Mouse (Mus musculus) heart, embryonic 15.5 days (tissue): Measurements from ENCODE around the gene Ubac1. TPM values are rescaled to one million over a fixed set of nuclear protein-coding genes. Genes with fewer than 3 reads are reported as not detected.

Experiments used
- ATAC-seq: fragments of 200-750 bp; cut with Nextera tagmentation; replicated peaks from 2 replicates; pipeline ENCODE4 v1.8.0; 2017; ENCODE audit warnings: low read depth, moderate TSS enrichment; ENCODE audit not compliant: insufficient number of reproducible peaks, insufficient read depth, low FRiP score
- H3K27ac ChIP-seq: fragments of 300-500 bp; sonication (generic); 2 replicates; pipeline ENCODE4 v1.5.1; 2015; ENCODE audit warnings: mild to moderate bottlenecking, inconsistent platforms
- H3K27me3 ChIP-seq: fragments of 300-500 bp; sonication (generic); 2 replicates; pipeline ENCODE4 v1.6.1; 2015; ENCODE audit warnings: inconsistent platforms
- H3K36me3 ChIP-seq: fragments of 300-500 bp; sonication (generic); 2 replicates; pipeline ENCODE4 v1.6.1; 2015; ENCODE audit warnings: mild to moderate bottlenecking, inconsistent platforms
- H3K4me1 ChIP-seq: fragments of 300-500 bp; sonication (generic); replicated peaks from 2 replicates; pipeline ENCODE4 v1.6.1; 2015; ENCODE audit warnings: inconsistent platforms
- H3K4me2 ChIP-seq: fragments of 300-500 bp; sonication (generic); 2 replicates; pipeline ENCODE4 v1.6.1; 2015; ENCODE audit warnings: inconsistent platforms, mild to moderate bottlenecking, moderate library complexity
- H3K4me3 ChIP-seq: fragments of 300-500 bp; sonication (generic); 2 replicates; pipeline ENCODE4 v1.5.1; 2015; ENCODE audit warnings: mild to moderate bottlenecking, inconsistent platforms
- H3K9ac ChIP-seq: fragments of 300-500 bp; sonication (generic); 2 replicates; pipeline ENCODE4 v1.6.1; 2015; ENCODE audit warnings: mild to moderate bottlenecking, inconsistent platforms
- H3K9me3 ChIP-seq: fragments of 300-500 bp; sonication (generic); replicated peaks from 2 replicates; pipeline ENCODE4 v1.6.1; 2016; ENCODE audit warnings: inconsistent platforms
- WGBS: fragments of 180-500 bp; shearing (Covaris S2); methylation state at CpG from one replicate; pipeline ENCODE4 v1.1.7; 2015; ENCODE audit warnings: mixed read lengths; 5-methylcytosine and 5-hydroxymethylcytosine counted together
- polyA plus RNA-seq: library from polyadenylated mRNA; unstranded; fragments of >200 nt; fragmentation: Nextera tagmentation; extraction: Ambion mirVana; gene quantifications from 2 replicates; pipeline ENCODE4 v1.2.1, GENCODE M21; 2015

Gene Ubac1
- polyA plus RNA-seq, 1 experiment from 2014 or later, result 105 TPM

DNA sequence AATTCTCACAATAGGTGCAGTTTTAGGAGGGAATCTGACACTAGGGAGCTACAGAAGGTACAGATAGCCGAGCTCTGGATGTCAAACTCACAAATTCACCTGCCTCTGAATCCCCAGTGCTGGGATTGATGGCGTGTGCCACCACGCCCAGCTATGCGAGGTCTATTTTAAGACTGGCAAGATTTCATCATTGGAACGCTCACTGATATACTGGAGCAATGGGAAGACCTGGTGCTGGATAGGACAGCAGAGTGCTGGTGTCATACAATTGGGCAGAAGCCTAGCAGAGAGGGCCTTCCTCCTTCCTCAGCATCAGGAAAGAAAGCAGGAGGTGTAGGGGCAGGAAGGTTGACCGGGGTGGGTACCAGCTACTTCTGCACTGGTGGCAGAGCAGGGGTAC, 33.7 kb downstream of the Ubac1 start:
- no peaks in the 10 kb centered on the region for H3K9me3 ChIP-seq
- H3K4me1 ChIP-seq, result peaks cover 20% of the 10 kb centered on the region
- H3K27me3 ChIP-seq, result no peaks in the 10 kb centered on the region
- H3K27ac ChIP-seq, result no peak overlapping the region
- no peaks in the 10 kb centered on the region for H3K36me3 ChIP-seq
- no peak overlapping the region for H3K9ac ChIP-seq
- H3K4me3 ChIP-seq, result no peak overlapping the region
- WGBS, result 61% methylated on average over 6 of the region's 6 CpGs
- no peak for ATAC-seq
- no peak overlapping the region for H3K4me2 ChIP-seq

GRCm38 (mm10) chr2:25986601-25987000, 34.9 kb downstream of the Ubac1 start:
- Histone ChIP-seq H3K4me3 (no peak overlapping the region), H3K27ac (no peak overlapping the region), H3K9ac (no peak overlapping the region), H3K36me3 (no peaks in the 10 kb centered on the region), H3K4me2 (no peak overlapping the region), H3K27me3 (no peaks in the 10 kb centered on the region), H3K9me3 (no peaks in the 10 kb centered on the region), H3K4me1 (peaks cover 21% of the 10 kb centered on the region)
- 62% methylated on average over 5 of the region's 5 CpGs for WGBS
- no peak for ATAC-seq

GRCm38 (mm10) chr2:25983159-25983907, 38.2 kb downstream of the Ubac1 start, which contains the start of gene Camsap1:
Gene Camsap1, minus strand, starts transcription at chr2:25983282.
- under 1% methylated on average over 63 of the region's 64 CpGs for WGBS
- Histone ChIP-seq H3K9ac (peak within 1 kb of the TSS; percentile 92), H3K27me3 (no peaks in the 10 kb centered on the region), H3K4me2 (peak within 1 kb of the TSS; percentile 81), H3K36me3 (no peaks in the 10 kb centered on the region), H3K9me3 (no peaks in the 10 kb centered on the region), H3K4me1 (peaks cover 46% of the 10 kb centered on the region), H3K4me3 (peak within 1 kb of the TSS; percentile 87), H3K27ac (peak within 1 kb of the TSS; percentile 88)
- ATAC-seq, result peak; percentile 100

DNA sequence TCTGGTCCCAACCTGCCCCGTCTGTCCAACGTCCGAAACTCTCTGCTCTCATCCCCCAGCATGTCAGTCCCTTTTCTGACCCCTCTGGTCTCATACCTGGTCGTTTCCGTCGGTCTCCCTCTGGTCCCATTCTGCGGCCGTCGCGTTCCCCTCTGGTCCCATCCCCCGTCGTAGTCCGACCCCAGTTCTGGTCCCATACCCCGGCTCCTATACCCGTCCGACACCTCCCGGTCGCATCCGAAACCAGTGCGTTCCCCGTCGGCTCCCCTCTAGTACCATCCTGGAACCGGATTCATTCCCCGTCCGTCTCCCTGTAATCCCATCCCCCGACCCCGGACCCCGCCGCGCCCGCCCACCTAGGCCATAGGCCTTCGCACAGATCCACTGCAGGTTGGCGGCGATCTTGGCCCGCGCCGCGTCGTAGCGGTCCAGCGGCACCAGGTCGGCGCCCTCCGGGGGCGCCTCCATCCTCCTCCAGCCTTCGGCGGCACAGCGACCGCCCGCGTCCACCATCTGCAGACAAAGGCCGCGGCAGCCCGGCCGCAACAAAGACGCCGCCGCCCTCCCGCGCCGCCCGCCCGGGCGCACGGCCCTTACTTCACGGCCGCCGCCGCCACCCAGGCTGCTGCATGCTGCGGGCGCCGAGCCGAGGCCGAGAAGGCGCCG, 39.0 kb downstream of the Ubac1 start:
- no peaks in the 10 kb centered on the region for H3K27me3 ChIP-seq
- peak overlapping the region; percentile 92 for H3K9ac ChIP-seq
- WGBS, result under 1% methylated on average over 76 of the region's 76 CpGs
- H3K36me3 ChIP-seq, result no peaks in the 10 kb centered on the region
- peak overlapping the region; percentile 87 for H3K4me3 ChIP-seq
- peaks cover 46% of the 10 kb centered on the region for H3K4me1 ChIP-seq
- peak; percentile 9; the same call in 1 of the 2 replicates for ATAC-seq
- no peaks in the 10 kb centered on the region for H3K9me3 ChIP-seq
- H3K27ac ChIP-seq, result peak overlapping the region; percentile 88
- H3K4me2 ChIP-seq, result peak overlapping the region; percentile 81

DNA sequence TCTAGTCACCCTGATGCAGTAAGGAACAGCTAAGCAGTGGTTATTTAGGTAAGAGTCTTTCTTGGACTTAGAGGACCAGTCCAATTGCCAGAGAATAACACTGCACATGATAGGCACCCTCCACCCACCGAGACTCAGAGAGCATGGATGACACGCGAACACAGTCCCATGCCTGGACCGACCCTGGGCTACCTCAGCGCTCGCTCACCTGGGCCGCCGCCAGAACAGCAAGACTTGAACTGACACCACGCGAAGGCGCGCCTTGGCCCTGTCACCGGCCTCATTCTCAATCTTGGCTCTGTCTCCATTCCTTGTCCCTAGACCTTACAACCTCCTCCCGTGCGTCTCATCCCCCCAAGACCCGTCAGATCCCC, 39.5 kb downstream of the Ubac1 start:
- Histone ChIP-seq H3K36me3 (no peaks in the 10 kb centered on the region), H3K27me3 (no peaks in the 10 kb centered on the region), H3K27ac (no peak overlapping the region), H3K9ac (peak overlapping the region; percentile 92), H3K4me2 (peak overlapping the region; percentile 81), H3K4me3 (peak overlapping the region; percentile 87), H3K9me3 (no peaks in the 10 kb centered on the region), H3K4me1 (peaks cover 46% of the 10 kb centered on the region)
- no peak for ATAC-seq
- WGBS, result 1% methylated on average over 16 of the region's 16 CpGs

- Histone ChIP-seq H3K27me3 (no peaks in the 10 kb centered on the region), H3K9ac (no peak overlapping the region), H3K9me3 (no peaks in the 10 kb centered on the region), H3K36me3 (no peaks in the 10 kb centered on the region), H3K4me1 (peaks cover 44% of the 10 kb centered on the region), H3K4me2 (no peak overlapping the region), H3K4me3 (no peak overlapping the region), H3K27ac (no peak overlapping the region)
- 66% methylated on average over 4 of the region's 4 CpGs for WGBS
- ATAC-seq, result no peak
Measured at GRCm38 (mm10) chr2:25978997-25979396, 42.5 kb downstream of the Ubac1 start.

DNA sequence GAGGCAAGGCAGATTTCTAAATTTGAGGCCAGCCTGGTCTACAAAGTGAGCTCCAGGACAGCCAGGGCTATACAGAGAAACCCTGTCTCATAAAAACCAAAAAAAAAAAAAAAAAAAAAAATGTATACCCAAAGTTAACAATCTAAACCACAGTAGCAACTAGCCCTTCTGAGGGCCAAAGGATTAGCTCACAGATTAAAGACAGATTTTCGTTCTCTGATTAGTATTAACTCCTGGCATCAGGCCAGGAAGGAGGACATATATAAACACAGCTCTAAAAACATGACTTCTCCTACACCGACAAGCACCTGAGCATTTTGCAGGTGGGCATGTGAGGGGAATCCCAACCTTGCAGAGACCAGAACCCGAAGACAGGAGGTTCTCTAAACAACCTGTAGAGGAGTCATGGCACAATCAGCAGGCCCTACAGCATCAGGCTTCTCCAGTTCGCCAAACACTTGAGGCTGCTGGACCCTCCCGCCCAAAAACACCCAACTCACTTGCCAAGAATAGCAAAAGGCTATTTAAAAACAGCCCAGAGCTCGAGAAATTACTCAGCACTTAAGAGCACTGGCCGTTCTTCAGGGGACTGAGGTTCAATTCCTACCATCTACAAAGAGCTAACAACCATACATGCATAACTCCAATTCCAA, 43.8 kb downstream of the Ubac1 start:
- Histone ChIP-seq H3K4me3 (no peak overlapping the region), H3K9ac (no peak overlapping the region), H3K4me1 (peaks cover 50% of the 10 kb centered on the region), H3K36me3 (no peaks in the 10 kb centered on the region), H3K4me2 (no peak overlapping the region), H3K27me3 (no peaks in the 10 kb centered on the region), H3K9me3 (no peaks in the 10 kb centered on the region), H3K27ac (0 out of 2 replicates have a peak overlapping the region, but pooled peaks have one; percentile 18)
- no peak for ATAC-seq
- WGBS, result 33% methylated on average over 7 of the region's 7 CpGs

DNA sequence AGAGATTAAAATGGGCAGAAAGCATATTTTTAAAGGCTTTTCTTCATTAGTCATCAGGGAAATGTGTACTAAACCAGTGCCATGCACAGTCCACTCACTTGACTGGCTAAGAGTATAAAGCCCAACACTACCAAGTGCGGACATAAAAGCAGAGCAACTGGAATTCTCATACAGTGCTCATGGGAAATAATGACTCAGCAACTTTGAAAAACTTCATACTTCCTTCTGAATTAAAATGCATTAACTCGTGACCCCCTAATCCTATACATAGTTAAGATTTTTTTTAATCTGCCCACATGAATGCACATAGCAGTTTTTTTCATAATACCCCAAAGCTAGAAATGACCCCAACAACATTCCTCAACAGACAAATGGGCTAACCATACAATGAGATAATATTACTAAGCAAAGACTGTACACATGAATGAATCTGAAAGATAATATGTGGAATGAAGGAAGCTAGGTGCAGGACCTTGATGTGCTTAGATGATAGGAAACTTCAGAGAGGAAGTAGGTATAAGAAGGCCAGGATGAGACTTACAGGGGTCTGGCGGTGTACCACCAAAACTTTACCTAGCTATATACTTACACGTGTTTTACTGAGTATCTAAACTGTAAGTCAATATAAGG, 46.3 kb downstream of the Ubac1 start:
- H3K27me3 ChIP-seq, result no peaks in the 10 kb centered on the region
- H3K27ac ChIP-seq, result no peak overlapping the region
- WGBS, result 86% methylated on average over 4 of the region's 4 CpGs
- H3K9me3 ChIP-seq, result no peaks in the 10 kb centered on the region
- no peak overlapping the region for H3K4me2 ChIP-seq
- no peak for ATAC-seq
- no peak overlapping the region for H3K4me3 ChIP-seq
- H3K4me1 ChIP-seq, result peaks cover 43% of the 10 kb centered on the region
- H3K36me3 ChIP-seq, result no peaks in the 10 kb centered on the region
- H3K9ac ChIP-seq, result no peak overlapping the region

DNA sequence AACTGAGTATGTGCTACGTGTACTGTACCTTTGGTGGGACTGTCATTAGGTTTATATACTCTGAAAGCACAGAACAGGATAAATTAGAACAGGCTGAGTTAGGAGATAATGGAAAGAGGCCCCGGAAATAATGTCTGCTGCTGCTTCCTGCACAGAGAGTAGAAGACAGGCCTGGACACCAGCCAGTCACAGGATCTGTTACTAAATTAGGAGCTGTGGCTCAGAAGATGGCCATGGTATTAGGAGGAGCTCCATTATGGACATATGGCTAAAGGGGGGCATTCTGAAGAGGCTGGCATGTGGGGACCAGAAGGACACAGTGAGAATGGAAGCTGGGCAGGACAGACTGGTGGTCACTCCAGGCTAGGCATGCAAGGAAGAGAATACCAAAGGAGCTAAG, 51.1 kb downstream of the Ubac1 start:
- Histone ChIP-seq H3K9ac (no peak overlapping the region), H3K27ac (peak overlapping the region; percentile 69), H3K36me3 (peaks cover 7% of the 10 kb centered on the region), H3K4me1 (peaks cover 33% of the 10 kb centered on the region), H3K4me2 (no peak overlapping the region), H3K4me3 (no peak overlapping the region), H3K27me3 (no peaks in the 10 kb centered on the region), H3K9me3 (no peaks in the 10 kb centered on the region)
- peak; percentile 63; the same call in 1 of the 2 replicates for ATAC-seq
- WGBS, result 35% methylated on average over 2 of the region's 2 CpGs

DNA sequence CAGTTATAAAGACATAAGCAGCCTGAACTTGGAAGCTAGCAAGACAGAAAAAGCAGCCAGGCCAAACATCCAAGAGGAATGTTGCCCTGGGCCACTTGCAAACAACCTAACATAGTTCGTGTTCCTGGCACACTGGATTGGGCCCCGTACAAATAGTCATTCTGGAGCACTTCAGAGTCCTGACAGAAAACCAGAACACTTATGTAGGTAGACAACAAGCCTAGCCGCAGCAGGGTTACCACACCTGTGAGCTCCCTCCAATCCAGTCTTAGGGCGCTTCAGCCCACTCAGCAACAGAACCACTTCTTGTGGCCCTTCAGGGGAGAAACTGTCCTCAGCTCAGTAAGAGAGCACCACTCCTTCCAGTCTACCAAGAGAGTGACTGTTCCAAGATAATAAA, 52.2 kb downstream of the Ubac1 start:
- no peak overlapping the region for H3K4me3 ChIP-seq
- H3K9me3 ChIP-seq, result no peaks in the 10 kb centered on the region
- no peak for ATAC-seq
- H3K4me1 ChIP-seq, result peaks cover 33% of the 10 kb centered on the region
- 70% methylated on average over 4 of the region's 4 CpGs for WGBS
- H3K27ac ChIP-seq, result peak overlapping the region; percentile 16; the same call in 1 of the 2 replicates
- H3K36me3 ChIP-seq, result peaks cover 18% of the 10 kb centered on the region
- H3K4me2 ChIP-seq, result no peak overlapping the region
- H3K9ac ChIP-seq, result no peak overlapping the region
- no peaks in the 10 kb centered on the region for H3K27me3 ChIP-seq

DNA sequence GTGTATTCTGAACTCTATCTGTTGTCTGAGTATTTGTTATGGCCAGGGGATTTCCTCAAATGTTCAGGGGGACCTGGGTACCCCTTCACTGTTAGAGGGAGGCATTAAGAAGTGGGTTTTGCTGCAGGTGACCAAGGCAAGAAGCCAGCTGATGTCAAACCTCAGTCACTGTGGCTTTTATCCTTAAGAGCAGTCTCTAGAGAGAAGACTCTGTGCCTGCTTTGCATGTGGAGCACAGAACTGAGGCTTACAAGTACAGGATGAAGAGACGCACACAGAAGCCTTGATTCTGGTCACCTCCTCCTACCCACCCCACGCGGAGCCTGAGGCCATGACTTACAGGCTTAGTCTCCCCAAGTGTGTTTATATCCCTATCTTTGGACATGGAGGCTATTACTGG, 72.3 kb downstream of the Ubac1 start:
- Histone ChIP-seq H3K27ac (no peak overlapping the region), H3K36me3 (peaks cover 21% of the 10 kb centered on the region; the same call in 1 of the 2 replicates), H3K4me3 (no peak overlapping the region), H3K27me3 (no peaks in the 10 kb centered on the region), H3K4me2 (no peak overlapping the region), H3K4me1 (no peaks in the 10 kb centered on the region), H3K9me3 (no peaks in the 10 kb centered on the region), H3K9ac (no peak overlapping the region)
- WGBS, result 85% methylated on average over 3 of the region's 3 CpGs
- ATAC-seq, result no peak
